Mouse (Mus musculus): ENCODE data around the gene Capn6. TPM values are rescaled to one million over a fixed set of nuclear protein-coding genes. Genes with fewer than 3 reads are reported as not detected.

Capn6 gene
- polyA plus RNA-seq (2014; fragmentation: Nextera tagmentation; extraction: Ambion mirVana): 194 and 228 TPM in 2 replicates

DNA sequence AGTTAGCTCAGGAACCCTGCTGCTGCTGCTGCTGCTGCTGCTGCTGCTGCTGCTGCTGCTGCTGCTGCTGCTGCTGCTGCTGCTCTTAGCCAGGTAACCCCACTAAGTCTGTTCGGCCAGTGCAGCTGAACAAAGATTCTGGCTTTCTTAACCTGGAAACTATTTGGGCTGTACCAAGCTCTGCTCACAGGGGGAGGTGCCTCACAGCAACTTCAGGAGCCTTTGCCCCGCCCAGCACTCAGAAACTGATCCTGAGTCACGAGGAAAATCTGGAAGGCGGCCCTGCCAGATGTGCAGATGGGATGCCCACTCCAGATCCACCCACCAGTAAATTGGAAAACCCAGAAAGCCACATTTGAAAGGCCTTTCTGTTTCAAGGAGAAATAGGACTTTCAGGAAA is at the start of gene Capn6:
Gene Capn6 (minus strand): TSS at position 203 of the 400 bp plus-strand sequence.
- H3K27me3 ChIP-seq (ENCODE audit: control insufficient read depth, insufficient read depth, low read length): no peaks in the 10 kb centered on the region
- WGBS: 35% methylated on average over 4 of the region's 4 CpGs
- H3K4me2 ChIP-seq (ENCODE audit: low read depth, low read length): peak within 1 kb of the TSS; percentile 33
- H3K4me3 ChIP-seq (ENCODE audit: low read depth, low read length): peak within 1 kb of the TSS; percentile 38
- no peaks in the 10 kb centered on the region for H3K36me3 ChIP-seq (replicated peaks; ENCODE audit: control insufficient read depth, insufficient read depth, low read depth, low read length)
- no peaks in the 10 kb centered on the region for H3K4me1 ChIP-seq (ENCODE audit: control insufficient read depth, insufficient read depth, low read length)
- H3K9me3 ChIP-seq (replicated peaks; ENCODE audit: control insufficient read depth, low read length): no peaks in the 10 kb centered on the region
- DNase-seq (ENCODE audit: low spot score) (peak; percentile 80), ATAC-seq (replicated peaks; ENCODE audit: insufficient number of reproducible peaks, low FRiP score, low TSS enrichment, low read depth) (0 out of 2 replicates have a peak, but pooled peaks have one; percentile 76)
- peak within 1 kb of the TSS; percentile 51 for H3K9ac ChIP-seq (replicated peaks; ENCODE audit: low read length)
- no peak within 1 kb of the TSS for H3K27ac ChIP-seq (replicated peaks; ENCODE audit: low read depth, low read length)

DNA sequence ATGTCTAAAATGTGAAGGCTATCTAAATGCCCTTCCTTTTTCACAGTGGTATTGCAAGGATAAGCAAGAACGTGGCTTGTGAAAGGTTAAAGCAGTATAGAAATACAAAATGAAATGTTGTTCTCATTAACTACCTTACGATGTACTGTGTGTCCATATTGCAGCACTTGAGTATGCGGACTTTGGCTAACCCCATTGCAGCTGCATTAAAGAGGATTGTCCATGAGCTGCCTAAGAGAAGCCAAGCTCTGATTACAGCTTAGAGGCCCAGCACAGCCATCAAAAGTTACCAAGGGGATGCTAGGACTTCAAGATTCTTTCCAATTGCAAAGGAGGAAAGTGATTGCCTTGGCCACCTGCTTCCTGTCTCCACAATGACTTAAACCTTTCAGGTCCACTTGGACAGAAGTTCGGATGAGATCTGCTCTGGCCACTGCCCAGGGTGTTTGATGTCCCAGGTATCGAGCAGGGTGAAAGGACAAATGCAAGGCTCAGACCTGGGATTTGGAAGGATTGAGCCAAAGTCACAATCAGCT is 40.0 kb upstream of the Capn6 start:
- H3K27me3 ChIP-seq (ENCODE audit: control insufficient read depth, insufficient read depth, low read length): no peaks in the 10 kb centered on the region
- H3K36me3 ChIP-seq (replicated peaks; ENCODE audit: control insufficient read depth, insufficient read depth, low read depth, low read length): no peaks in the 10 kb centered on the region
- no peaks in the 10 kb centered on the region for H3K9me3 ChIP-seq (replicated peaks; ENCODE audit: control insufficient read depth, low read length)
- H3K9ac ChIP-seq (replicated peaks; ENCODE audit: low read length): no peak overlapping the region
- H3K4me1 ChIP-seq (ENCODE audit: control insufficient read depth, insufficient read depth, low read length): no peaks in the 10 kb centered on the region
- no peak overlapping the region for H3K27ac ChIP-seq (replicated peaks; ENCODE audit: low read depth, low read length)
- H3K4me2 ChIP-seq (ENCODE audit: low read depth, low read length): no peak overlapping the region
- no peak for DNase-seq (ENCODE audit: low spot score)
- H3K4me3 ChIP-seq (ENCODE audit: low read depth, low read length): no peak overlapping the region
- ATAC-seq (replicated peaks; ENCODE audit: insufficient number of reproducible peaks, low FRiP score, low TSS enrichment, low read depth): no peak
- 89% methylated on average over 5 of the region's 5 CpGs for WGBS

DNA sequence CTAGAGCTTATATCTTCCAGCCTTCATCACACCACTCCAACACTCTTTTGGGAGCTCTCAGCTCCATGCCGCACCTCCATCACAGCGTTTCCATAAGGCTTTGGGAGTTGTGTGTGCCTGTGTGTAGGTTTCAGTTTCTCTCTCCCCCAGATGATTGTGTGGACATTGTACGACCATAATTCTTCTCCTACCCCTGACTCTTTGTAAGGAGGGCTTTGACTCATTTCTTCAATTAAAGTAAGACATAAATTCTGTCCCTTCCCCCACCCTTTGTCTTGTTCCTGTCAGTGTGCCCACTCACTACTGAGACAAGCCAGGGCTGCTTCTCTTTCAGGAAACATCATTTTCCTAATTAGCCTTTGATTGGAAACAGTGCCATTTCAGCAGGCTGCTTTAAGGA is 24.1 kb upstream of the Capn6 start:
- Histone ChIP-seq H3K9me3 (replicated peaks; ENCODE audit: control insufficient read depth, low read length) (no peaks in the 10 kb centered on the region), H3K4me1 (ENCODE audit: control insufficient read depth, insufficient read depth, low read length) (no peaks in the 10 kb centered on the region), H3K9ac (replicated peaks; ENCODE audit: low read length) (no peak overlapping the region), H3K27ac (replicated peaks; ENCODE audit: low read depth, low read length) (no peak overlapping the region), H3K27me3 (ENCODE audit: control insufficient read depth, insufficient read depth, low read length) (no peaks in the 10 kb centered on the region), H3K4me2 (ENCODE audit: low read depth, low read length) (no peak overlapping the region), H3K36me3 (replicated peaks; ENCODE audit: control insufficient read depth, insufficient read depth, low read depth, low read length) (no peaks in the 10 kb centered on the region), H3K4me3 (ENCODE audit: low read depth, low read length) (no peak overlapping the region)
- DNase-seq (ENCODE audit: low spot score): peak; percentile 15
- 65% methylated on average over 3 of the region's 3 CpGs for WGBS
- no peak for ATAC-seq (replicated peaks; ENCODE audit: insufficient number of reproducible peaks, low FRiP score, low TSS enrichment, low read depth)

GRCm38 (mm10) chrX:143849969-143850368 is 22.8 kb upstream of the Capn6 start:
- no peaks in the 10 kb centered on the region for H3K27me3 ChIP-seq (ENCODE audit: control insufficient read depth, insufficient read depth, low read length)
- ATAC-seq (replicated peaks; ENCODE audit: insufficient number of reproducible peaks, low FRiP score, low TSS enrichment, low read depth): no peak

DNA sequence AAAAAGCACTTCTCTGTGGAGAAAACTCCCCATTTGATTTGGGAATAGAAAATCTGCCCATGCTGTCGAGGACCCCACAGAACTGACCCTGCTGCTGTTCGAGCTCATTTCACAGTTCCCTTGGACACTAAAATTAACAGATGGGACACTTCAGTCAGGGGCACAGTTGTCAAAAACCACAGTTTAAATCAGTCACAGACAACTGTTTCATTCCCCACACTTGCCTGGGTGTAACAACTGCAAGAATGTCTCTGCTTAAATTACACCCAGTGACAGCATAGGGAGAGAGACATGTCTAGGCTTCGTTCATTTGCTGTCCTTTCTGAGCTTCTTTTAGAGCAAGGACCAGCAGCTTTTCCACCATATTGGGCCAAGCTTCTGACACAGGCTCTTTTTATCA is 19.4 kb upstream of the Capn6 start:
- Histone ChIP-seq H3K9me3 (replicated peaks; ENCODE audit: control insufficient read depth, low read length) (no peaks in the 10 kb centered on the region), H3K36me3 (replicated peaks; ENCODE audit: control insufficient read depth, insufficient read depth, low read depth, low read length) (no peaks in the 10 kb centered on the region), H3K4me2 (ENCODE audit: low read depth, low read length) (no peak overlapping the region), H3K4me3 (ENCODE audit: low read depth, low read length) (no peak overlapping the region), H3K27me3 (ENCODE audit: control insufficient read depth, insufficient read depth, low read length) (no peaks in the 10 kb centered on the region), H3K4me1 (ENCODE audit: control insufficient read depth, insufficient read depth, low read length) (no peaks in the 10 kb centered on the region), H3K27ac (replicated peaks; ENCODE audit: low read depth, low read length) (no peak overlapping the region), H3K9ac (replicated peaks; ENCODE audit: low read length) (no peak overlapping the region)
- ATAC-seq (replicated peaks; ENCODE audit: insufficient number of reproducible peaks, low FRiP score, low TSS enrichment, low read depth): no peak
- no peak for DNase-seq (ENCODE audit: low spot score)
- 91% methylated on average over 3 of the region's 3 CpGs for WGBS

More at GRCm38 (mm10) chrX:143849969-143850368, 22.8 kb upstream of the Capn6 start:
- DNase-seq (ENCODE audit: low spot score): no peak
- H3K9me3 ChIP-seq (replicated peaks; ENCODE audit: control insufficient read depth, low read length): no peaks in the 10 kb centered on the region
- no peaks in the 10 kb centered on the region for H3K36me3 ChIP-seq (replicated peaks; ENCODE audit: control insufficient read depth, insufficient read depth, low read depth, low read length)
- H3K4me1 ChIP-seq (ENCODE audit: control insufficient read depth, insufficient read depth, low read length): no peaks in the 10 kb centered on the region
- H3K27ac ChIP-seq (replicated peaks; ENCODE audit: low read depth, low read length): no peak overlapping the region
- no peak overlapping the region for H3K4me3 ChIP-seq (ENCODE audit: low read depth, low read length)
- H3K4me2 ChIP-seq (ENCODE audit: low read depth, low read length): no peak overlapping the region
- WGBS: 80% methylated on average over 3 of the region's 3 CpGs
- H3K9ac ChIP-seq (replicated peaks; ENCODE audit: low read length): no peak overlapping the region

GRCm38 (mm10) chrX:143826521-143826920 is 693 bp downstream of the Capn6 start:
- Histone ChIP-seq H3K36me3 (replicated peaks; ENCODE audit: control insufficient read depth, insufficient read depth, low read depth, low read length) (no peaks in the 10 kb centered on the region), H3K4me3 (ENCODE audit: low read depth, low read length) (peak overlapping the region; percentile 38), H3K4me2 (ENCODE audit: low read depth, low read length) (peak overlapping the region; percentile 33), H3K4me1 (ENCODE audit: control insufficient read depth, insufficient read depth, low read length) (no peaks in the 10 kb centered on the region), H3K27me3 (ENCODE audit: control insufficient read depth, insufficient read depth, low read length) (no peaks in the 10 kb centered on the region), H3K9me3 (replicated peaks; ENCODE audit: control insufficient read depth, low read length) (no peaks in the 10 kb centered on the region), H3K27ac (replicated peaks; ENCODE audit: low read depth, low read length) (no peak overlapping the region), H3K9ac (replicated peaks; ENCODE audit: low read length) (peak overlapping the region; percentile 51)
- DNase-seq (ENCODE audit: low spot score): no peak
- ATAC-seq (replicated peaks; ENCODE audit: insufficient number of reproducible peaks, low FRiP score, low TSS enrichment, low read depth): no peak
- WGBS: 51% methylated on average over 4 of the region's 4 CpGs

- Histone ChIP-seq H3K4me3 (ENCODE audit: low read depth, low read length) (no peak overlapping the region), H3K36me3 (replicated peaks; ENCODE audit: control insufficient read depth, insufficient read depth, low read depth, low read length) (no peaks in the 10 kb centered on the region), H3K4me1 (ENCODE audit: control insufficient read depth, insufficient read depth, low read length) (no peaks in the 10 kb centered on the region), H3K9ac (replicated peaks; ENCODE audit: low read length) (no peak overlapping the region), H3K4me2 (ENCODE audit: low read depth, low read length) (no peak overlapping the region), H3K27me3 (ENCODE audit: control insufficient read depth, insufficient read depth, low read length) (no peaks in the 10 kb centered on the region), H3K27ac (replicated peaks; ENCODE audit: low read depth, low read length) (no peak overlapping the region), H3K9me3 (replicated peaks; ENCODE audit: control insufficient read depth, low read length) (no peaks in the 10 kb centered on the region)
- ATAC-seq (replicated peaks; ENCODE audit: insufficient number of reproducible peaks, low FRiP score, low TSS enrichment, low read depth) (no peak), DNase-seq (ENCODE audit: low spot score) (no peak)
- WGBS: 95% methylated on average over 2 of the region's 2 CpGs
Observed at GRCm38 (mm10) chrX:143818961-143819360, 8.3 kb downstream of the Capn6 start.

DNA sequence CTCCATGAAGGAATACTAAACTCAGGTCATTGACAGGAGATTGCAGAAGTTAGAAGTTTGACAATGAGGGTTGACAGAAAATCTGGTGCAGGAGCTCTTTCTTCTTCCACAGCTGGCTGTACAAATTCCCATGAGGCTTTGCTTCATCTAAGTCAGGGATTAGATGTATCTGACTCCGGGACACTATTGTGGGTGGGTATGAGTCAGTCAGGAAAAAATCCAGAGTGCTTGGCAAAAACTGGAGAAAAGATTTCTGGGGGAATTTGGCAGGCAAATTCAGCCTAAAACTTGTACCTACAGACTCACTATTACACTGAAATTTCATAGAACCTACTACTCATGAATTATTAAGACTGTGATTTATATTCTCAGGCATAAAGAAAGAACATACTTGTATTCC is 11.3 kb downstream of the Capn6 start:
- Histone ChIP-seq H3K9me3 (replicated peaks; ENCODE audit: control insufficient read depth, low read length) (no peaks in the 10 kb centered on the region), H3K27ac (replicated peaks; ENCODE audit: low read depth, low read length) (no peak overlapping the region), H3K36me3 (replicated peaks; ENCODE audit: control insufficient read depth, insufficient read depth, low read depth, low read length) (no peaks in the 10 kb centered on the region), H3K4me1 (ENCODE audit: control insufficient read depth, insufficient read depth, low read length) (no peaks in the 10 kb centered on the region), H3K4me3 (ENCODE audit: low read depth, low read length) (no peak overlapping the region), H3K27me3 (ENCODE audit: control insufficient read depth, insufficient read depth, low read length) (no peaks in the 10 kb centered on the region), H3K9ac (replicated peaks; ENCODE audit: low read length) (no peak overlapping the region), H3K4me2 (ENCODE audit: low read depth, low read length) (no peak overlapping the region)
- ATAC-seq (replicated peaks; ENCODE audit: insufficient number of reproducible peaks, low FRiP score, low TSS enrichment, low read depth) (no peak), DNase-seq (ENCODE audit: low spot score) (no peak)
- WGBS: 78% methylated on average over 1 of the region's 1 CpGs

Data from embryonic facial prominence, embryonic 11.5 days (tissue).